Mouse (Mus musculus) heart, adult 8-10 months (tissue): ENCODE data around the gene Timm50. TPM values are rescaled to one million over a fixed set of nuclear protein-coding genes. Genes with fewer than 3 reads are reported as not detected.

Experiments
- DNase-seq: peaks from one replicate; pipeline ENCODE4 v3.0.0; 2022; ENCODE audit warnings: low spot score
- total RNA-seq, 4 experiments: library from RNA; stranded (reverse); gene quantifications; 2 replicates each; pipeline ENCODE4 v1.2.4; 2022

Gene Timm50
- 10 to 100 TPM; 59.2 to 68.5 (median 64.4) TPM for total RNA-seq

DNA sequence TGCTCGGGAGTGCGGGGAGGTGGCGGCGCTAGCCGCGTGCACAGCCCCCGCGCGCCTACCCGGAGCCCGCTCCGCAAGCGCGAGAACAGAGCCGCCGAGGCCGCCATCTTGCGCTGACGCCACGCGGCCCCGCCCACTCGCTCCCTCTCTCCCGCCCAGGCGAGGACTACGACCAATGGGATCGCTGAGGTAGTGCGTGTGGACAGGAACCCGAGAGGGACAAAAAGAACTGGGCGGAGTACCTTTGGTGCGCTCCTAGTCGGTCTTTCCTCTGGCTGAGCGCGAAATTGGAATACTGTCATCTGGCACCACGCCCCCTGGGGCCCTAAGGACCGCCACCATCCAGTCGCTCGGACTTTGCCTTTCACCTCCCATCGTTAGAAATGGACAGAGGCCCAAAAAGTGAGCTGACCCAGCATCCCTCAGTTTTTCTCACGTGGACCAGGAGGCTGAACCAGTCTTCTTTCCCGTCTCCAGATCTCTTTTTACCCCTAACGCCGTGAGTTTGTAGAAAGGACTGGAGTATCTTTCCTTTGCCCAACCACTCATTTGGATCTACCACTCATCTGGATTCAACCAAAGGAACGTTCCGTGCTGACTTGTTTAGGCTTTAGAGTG is at the start of gene Timm50:
TSS of gene Timm50 (minus strand) at position 147 of the 618 bp plus-strand sequence.
- peak; percentile 99 for DNase-seq

- no peak for DNase-seq
Measured at GRCm38 (mm10) chr7:28360291-28360690, 48.4 kb upstream of the Timm50 start.

- DNase-seq, result no peak
Measured at GRCm38 (mm10) chr7:28359854-28360253, 48.0 kb upstream of the Timm50 start.

GRCm38 (mm10) chr7:28358431-28358830 is 46.6 kb upstream of the Timm50 start:
- DNase-seq, result no peak

- no peak for DNase-seq
Measured at GRCm38 (mm10) chr7:28357984-28358383, 46.1 kb upstream of the Timm50 start.

GRCm38 (mm10) chr7:28356981-28357380 is 45.1 kb upstream of the Timm50 start:
- DNase-seq, result peak; percentile 69

DNA sequence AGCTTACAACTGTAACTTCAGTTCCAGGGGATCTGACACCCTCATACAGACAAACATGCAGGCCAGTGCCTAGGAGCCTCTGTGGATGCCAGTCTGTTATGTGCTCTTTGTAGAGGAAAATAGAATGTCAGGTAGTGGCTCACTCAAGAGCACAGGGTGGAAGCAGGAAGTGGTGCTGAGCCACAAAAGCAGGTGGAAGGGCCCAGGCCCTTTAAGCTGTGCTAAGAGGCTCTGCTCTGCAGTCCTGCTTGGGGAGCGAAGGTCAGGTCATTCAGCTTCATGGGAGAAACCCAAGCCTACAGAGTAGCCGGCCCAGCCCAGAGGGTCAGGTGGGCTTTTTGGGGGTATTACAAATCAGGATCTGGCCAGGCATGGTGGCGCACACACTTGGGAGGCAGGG is 43.3 kb upstream of the Timm50 start:
- no peak for DNase-seq

- no peak for DNase-seq
Measured at GRCm38 (mm10) chr7:28354596-28354995, 42.7 kb upstream of the Timm50 start.

GRCm38 (mm10) chr7:28354113-28354581 is 42.3 kb upstream of the Timm50 start:
- DNase-seq, result no peak

GRCm38 (mm10) chr7:28353267-28353666 is 41.4 kb upstream of the Timm50 start:
- no peak for DNase-seq

DNA sequence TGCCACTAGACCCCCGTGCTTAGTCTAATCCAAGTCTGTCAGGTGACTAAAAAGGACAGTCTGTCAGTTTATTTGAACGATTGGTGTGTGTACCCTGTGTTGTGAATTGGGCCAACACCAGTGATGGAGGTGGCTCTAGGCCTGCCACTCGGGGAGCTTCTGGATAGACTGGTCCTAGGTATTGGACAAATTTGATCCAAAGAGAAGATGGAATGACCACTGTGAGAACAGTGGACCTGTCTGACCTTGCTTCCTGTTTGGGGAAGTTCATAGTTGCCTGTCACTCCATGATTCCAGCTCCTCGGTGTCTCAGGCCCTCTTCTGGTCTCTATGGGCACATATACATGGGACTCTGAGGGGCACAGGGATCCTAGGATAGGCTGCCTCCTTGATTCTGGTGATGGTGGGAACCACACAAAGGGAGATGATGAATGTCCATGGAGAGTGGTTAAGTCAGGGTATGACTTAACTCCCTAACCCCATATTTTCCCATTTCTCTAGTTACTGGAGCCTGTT is 39.9 kb upstream of the Timm50 start:
- DNase-seq, result no peak

GRCm38 (mm10) chr7:28350155-28350883 is 38.4 kb upstream of the Timm50 start, which contains the start of gene Rps16:
Rps16 (plus strand) TSS chr7:28350652.
- DNase-seq, result peak; percentile 99

DNA sequence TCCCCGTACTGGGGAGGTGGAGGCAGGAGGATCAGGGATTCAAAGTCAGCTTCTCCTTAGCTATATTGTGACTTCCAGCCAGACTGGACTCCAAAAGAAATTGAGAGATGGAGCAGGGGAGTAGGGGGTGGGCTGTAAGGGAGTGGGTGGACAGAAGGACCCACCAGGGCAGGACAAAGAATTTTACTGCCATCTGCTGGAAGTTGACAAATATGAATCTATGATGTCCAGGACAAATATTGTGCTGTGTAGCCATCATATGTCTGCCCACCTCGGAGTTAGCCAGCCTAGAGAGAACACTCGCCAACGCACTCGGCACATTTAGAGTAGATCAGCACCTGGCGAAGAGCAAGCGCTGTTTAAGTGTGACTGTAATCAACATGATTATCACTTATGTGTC is 36.7 kb upstream of the Timm50 start:
- DNase-seq, result no peak

DNA sequence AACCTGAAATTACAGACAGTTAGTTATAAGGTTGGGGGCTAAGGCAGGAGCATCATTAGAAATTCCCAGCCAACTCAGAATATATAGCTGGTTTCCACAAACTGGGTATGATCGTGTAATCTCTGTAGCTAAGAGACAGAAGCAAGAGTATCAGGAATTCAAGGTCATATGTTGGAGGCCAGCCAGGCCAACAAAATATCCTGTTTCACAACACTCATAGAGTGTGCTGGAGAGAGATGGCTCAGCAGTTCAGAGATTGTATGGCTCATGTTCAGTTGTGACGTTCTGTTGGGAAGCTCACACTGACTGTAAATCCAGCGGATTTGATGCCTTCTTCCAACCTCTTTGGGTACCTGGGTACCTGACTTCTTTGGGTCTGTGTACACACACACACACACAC is 35.9 kb upstream of the Timm50 start:
- DNase-seq, result no peak

DNA sequence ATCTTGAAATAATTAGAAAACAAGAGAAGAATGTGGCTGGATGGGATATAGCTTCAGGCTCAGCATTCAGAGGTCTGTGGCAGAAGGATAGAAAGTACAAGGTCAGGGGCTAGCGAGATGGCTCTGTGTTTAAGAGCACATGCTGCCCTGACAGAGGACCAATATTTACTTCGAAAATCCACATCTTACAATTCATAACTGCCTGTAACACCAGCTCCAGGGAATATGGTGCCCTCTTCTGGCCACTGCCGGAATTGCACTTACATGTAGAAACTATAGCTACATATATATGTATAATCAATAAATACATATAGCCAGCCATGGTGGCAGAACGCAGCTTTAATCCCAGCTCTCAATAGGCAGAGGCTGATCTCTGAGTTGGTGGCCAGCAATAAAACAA is 32.8 kb upstream of the Timm50 start:
- peak; percentile 53 for DNase-seq

- no peak for DNase-seq
Measured at GRCm38 (mm10) chr7:28341381-28341780, 29.5 kb upstream of the Timm50 start.

DNA sequence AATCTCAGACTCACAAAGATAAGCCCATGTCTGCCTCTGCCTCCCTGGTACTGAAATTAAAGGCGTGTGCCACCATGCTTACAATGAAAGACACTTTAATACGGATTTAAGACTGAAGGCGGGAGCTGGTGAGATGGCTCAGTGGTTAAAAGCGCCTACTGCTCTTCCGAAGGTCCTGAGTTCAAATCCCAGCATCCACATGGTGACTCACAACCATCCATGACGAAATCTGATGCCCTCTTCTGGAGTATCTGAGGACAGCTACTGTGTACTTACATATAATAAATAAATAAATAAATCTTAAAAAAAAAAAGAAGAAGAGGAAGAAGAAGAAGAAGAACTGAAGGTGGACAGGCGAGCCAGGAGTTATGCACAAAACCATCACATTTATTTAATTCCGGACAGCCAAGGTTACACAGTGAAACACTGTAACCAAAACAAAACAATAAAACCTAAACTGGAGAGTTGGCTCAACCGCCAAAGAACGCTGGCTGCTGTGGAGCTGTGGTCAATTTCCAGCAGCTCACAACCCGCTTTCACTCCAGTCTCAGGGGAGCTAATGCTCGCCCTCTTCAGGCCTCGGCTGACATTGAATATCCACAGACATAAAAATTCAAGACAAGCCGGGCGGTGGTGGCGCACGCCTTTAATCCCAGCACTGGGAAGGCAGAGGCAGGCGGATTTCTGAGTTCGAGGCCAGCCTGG is 27.5 kb upstream of the Timm50 start:
- peak; percentile 67 for DNase-seq

DNA sequence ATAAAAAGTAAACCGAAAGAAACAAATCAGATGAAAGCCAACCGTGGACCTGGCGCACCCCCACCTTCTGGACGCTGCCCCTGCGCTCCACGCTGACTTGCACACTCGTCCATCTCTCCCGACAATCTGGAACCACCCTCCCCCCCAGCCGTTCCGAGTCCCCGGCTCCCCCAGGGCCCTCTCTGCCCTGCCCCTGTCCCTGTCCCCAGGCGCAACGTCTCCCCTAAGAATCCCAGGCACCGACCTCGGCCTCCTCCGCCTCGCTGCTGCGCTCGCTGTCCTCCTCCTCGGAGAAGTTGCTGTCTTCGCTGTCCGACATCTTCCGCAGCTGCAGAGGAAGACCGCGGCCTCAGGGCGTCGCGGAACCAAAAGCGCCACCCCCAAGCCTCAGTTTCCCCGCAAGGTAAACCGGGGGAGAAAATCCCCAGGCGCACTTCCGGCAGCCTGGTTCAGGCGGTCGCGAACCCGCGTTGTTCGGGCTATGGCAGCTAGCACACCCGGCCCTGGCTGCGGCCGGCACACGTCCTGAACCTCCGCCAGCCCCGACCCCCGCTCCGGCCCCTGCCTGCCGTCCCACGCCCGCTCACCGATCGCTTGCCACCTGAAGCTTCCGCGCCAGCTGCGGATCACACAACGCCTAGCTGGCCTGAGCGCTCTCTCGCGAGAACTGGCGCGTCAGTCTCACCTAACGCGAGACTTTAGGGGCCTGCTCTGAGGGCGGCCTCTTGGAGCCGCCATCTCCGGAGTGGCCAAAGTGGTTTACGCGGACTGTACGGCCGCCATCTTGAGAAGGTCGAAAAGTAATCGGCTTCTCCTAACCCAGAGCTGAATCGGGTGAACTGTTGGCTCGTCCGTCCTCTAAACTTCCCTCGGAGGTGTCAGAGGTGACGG is 26.5 kb upstream of the Timm50 start, which contains the start of gene Supt5:
TSS of gene Supt5 (minus strand) at position 639 of the 891 bp plus-strand sequence.
- DNase-seq, result peak; percentile 97

DNA sequence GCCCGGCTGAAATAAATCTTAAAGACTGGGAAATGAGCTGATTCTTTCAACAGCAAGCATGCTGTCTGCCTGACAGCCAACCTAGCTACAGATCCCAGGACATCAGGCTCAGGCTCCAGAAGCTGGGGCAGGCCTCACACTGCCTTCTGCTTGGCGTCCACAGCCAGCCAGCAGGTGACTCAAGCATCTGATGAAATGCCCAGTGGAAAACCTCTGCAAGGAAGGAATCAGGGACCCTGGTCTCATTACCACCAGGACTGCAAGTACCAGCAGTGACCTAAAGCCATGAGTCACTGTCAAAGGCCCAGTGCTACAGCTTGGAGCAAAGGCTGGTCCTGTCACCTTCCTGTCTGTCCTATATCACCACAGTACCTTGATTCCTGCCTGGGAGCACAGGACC is 23.6 kb upstream of the Timm50 start:
- DNase-seq, result no peak

DNA sequence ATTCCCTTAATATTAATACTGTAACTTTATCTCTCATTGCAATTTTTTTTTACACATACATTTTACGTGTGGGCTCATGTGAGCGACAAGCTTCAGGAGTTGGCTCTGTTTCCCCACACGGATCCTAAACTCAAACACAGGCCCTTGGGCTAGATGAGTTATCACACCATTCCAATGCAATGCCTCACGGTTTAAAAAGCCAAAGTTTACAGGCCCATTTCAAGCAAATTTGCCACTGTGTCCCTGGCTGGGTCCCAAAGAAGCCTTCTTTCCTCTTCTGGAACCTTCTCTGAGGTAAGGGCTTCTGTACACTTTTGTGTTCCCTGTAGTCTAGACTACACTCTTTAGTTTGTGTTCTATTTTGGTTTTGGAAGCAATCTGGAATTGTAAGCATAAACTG is 22.7 kb upstream of the Timm50 start:
- no peak for DNase-seq

GRCm38 (mm10) chr7:28328260-28328659 is 16.4 kb upstream of the Timm50 start:
- DNase-seq, result no peak
